Mouse (Mus musculus) small intestine, adult 2 months (tissue): ENCODE data around the gene Btn1a1. TPM values are rescaled to one million over a fixed set of nuclear protein-coding genes. Genes with fewer than 3 reads are reported as not detected.

Experiments used
- H3K27ac ChIP-seq: fragments of 200-500 bp; 2 replicates; pipeline ENCODE4 v1.5.1; 2012; ENCODE audit warnings: low read depth, low read length, control low read depth, inconsistent platforms; ENCODE audit not compliant: insufficient read depth
- H3K27me3 ChIP-seq: fragments of 200-500 bp; 2 replicates; pipeline ENCODE4 v1.6.1; 2012; ENCODE audit warnings: mild to moderate bottlenecking, moderate library complexity, low read length, inconsistent platforms; ENCODE audit not compliant: control insufficient read depth, insufficient read depth
- H3K36me3 ChIP-seq: fragments of 200-500 bp; 2 replicates; pipeline ENCODE4 v1.6.1; 2012; ENCODE audit warnings: mild to moderate bottlenecking, low read length, control low read depth, inconsistent platforms; ENCODE audit not compliant: control insufficient read depth, insufficient read depth
- H3K4me1 ChIP-seq: fragments of 200-500 bp; 2 replicates; pipeline ENCODE4 v1.6.1; 2012; ENCODE audit warnings: low read length, inconsistent platforms, mixed read lengths; ENCODE audit not compliant: control insufficient read depth, insufficient read depth, insufficient read length
- H3K4me3 ChIP-seq: fragments of 200-500 bp; 2 replicates; pipeline ENCODE4 v1.5.1; 2012; ENCODE audit warnings: low read depth, mild to moderate bottlenecking, control low read depth, inconsistent platforms, low read length, moderate library complexity
- CTCF ChIP-seq: fragments of 200-500 bp; IDR thresholded peaks from 2 replicates; pipeline ENCODE4 v1.5.1; 2012; ENCODE audit warnings: low read depth, mild to moderate bottlenecking, control low read depth, inconsistent platforms, low read length, moderate library complexity, mixed read lengths; ENCODE audit not compliant: insufficient replicate concordance, insufficient read length; ENCODE audit errors: extremely low read depth
- POLR2A ChIP-seq: fragments of 200-500 bp; IDR thresholded peaks from 2 replicates; pipeline ENCODE4 v1.6.1; 2012; ENCODE audit warnings: low read depth, mild to moderate bottlenecking, control low read depth, inconsistent platforms, low read length, moderate library complexity
- WGBS: fragments of 180-500 bp; shearing (Covaris S2); methylation state at CpG from one replicate; pipeline ENCODE4 v1.1.7; 2018; 5-methylcytosine and 5-hydroxymethylcytosine counted together
- polyA plus RNA-seq: library from polyadenylated mRNA; depleted of rRNA; stranded (reverse); fragments of >200 nt; gene quantifications from 2 replicates; pipeline ENCODE4 v1.2.3, GENCODE M21; 2012; rRNA removed

Btn1a1 gene
- 0.05 TPM in 1 of 2 replicates, not detected in the other for polyA plus RNA-seq

DNA sequence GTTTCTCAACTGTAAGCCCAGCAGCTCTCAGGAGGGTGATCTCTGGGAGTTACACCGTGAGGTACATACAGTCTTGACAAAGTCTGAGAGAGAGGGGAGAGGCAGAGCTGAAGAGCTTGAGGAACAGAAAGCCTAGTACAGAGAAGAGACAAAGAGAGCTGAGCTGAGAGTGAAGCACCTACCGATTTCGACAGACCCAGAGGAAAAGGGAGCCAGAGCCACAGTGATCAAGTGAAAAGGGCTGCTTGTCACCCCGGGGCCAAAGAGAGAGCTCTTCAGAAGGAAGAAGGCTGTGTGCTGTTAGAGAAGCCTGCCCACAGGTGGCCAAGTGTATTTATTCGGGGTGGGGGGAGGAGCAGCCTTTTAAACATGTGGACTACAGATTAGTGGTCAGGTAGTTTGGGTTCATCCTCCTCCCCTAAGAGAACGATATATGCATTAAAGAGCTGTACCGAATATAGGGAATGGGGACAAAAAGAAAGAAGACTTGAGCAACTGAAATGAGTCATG lies at the start of gene Btn1a1:
Gene Btn1a1, minus strand, starts transcription at position 302 of the 510 bp plus-strand sequence.
- H3K27me3 ChIP-seq = no peaks in the 10 kb centered on the region
- no peak for TF ChIP-seq POLR2A
- TF ChIP-seq CTCF = no peak
- H3K36me3 ChIP-seq = no peaks in the 10 kb centered on the region
- peak within 1 kb of the TSS; percentile 69 for H3K4me3 ChIP-seq
- H3K27ac ChIP-seq = no peak within 1 kb of the TSS
- 7% methylated on average over 7 of the region's 7 CpGs for WGBS
- peaks cover 7% of the 10 kb centered on the region; the same call in 1 of the 2 replicates for H3K4me1 ChIP-seq

DNA sequence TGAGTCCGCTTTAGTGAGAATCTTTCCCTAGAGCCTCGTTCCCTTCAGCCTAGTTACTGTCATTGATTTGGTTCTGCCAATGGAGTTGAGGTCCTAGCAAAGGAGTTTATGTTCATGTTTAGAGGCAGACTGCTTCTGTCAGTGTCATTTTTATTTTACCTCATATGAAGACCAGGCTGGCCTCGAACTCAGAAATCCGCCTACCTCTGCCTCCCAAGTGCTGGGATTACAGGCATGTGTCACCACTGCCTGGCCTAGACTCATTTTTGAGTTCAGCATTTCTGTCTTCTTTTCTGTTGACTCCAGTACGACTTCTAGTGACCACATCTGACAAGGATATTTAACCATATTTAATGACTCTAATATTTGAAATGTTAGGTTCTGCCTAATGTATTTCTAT lies 49.6 kb upstream of the Btn1a1 start:
- 86% methylated on average over 5 of the region's 5 CpGs for WGBS
- Histone ChIP-seq H3K27me3 (no peaks in the 10 kb centered on the region), H3K4me3 (no peak overlapping the region)

DNA sequence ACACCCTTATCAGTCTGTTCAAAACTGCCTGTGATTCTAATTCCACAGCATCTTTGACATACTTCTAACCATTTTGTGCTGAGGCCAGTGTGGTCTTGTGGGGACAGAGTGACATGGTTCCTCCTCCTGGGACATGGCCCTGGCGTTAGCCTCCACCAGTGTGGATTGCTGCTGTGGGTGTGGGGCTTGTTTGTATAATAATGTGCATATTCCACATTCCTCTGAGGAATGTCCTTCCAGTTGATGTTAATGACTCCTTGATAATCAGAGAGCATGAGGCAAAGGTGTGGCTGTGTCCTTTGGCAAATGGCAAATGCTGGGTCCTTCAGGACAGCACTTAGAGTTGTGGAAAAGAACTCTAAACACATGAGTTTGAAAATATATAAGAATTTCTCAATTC lies 47.8 kb upstream of the Btn1a1 start:
- WGBS = 83% methylated on average over 1 of the region's 1 CpGs

More for the DNA sequence above, 49.6 kb upstream of the Btn1a1 start:
- TF ChIP-seq POLR2A = no peak
- no peak for TF ChIP-seq CTCF
- Histone ChIP-seq H3K4me1 (peaks cover 4% of the 10 kb centered on the region; the same call in 1 of the 2 replicates), H3K36me3 (no peaks in the 10 kb centered on the region), H3K27ac (no peak overlapping the region)

DNA sequence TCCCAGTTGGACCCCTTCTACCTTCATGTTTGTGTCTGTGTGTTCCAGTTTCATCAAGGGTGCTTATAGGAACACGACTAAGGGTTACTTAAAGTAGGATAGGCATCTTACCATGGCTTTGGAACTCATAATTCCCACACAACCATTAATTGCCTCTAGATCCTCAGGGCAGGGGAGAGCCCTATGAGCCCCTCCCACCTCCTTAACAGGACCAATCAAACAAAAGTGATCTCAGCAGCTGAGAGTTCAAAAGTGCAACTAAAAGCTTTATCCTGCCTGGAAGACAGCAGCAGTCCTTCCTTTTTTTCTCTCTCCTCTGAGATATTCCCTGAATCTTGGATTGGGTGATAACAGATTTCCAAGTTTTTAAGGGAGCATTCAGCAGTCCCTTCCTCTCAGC lies 44.4 kb upstream of the Btn1a1 start:
- Histone ChIP-seq H3K4me3 (no peak overlapping the region), H3K27me3 (no peaks in the 10 kb centered on the region), H3K27ac (no peak overlapping the region), H3K4me1 (peaks cover 2% of the 10 kb centered on the region; the same call in 1 of the 2 replicates), H3K36me3 (no peaks in the 10 kb centered on the region)
- no peak for TF ChIP-seq POLR2A
- TF ChIP-seq CTCF = no peak
- WGBS = 25% methylated on average over 1 of the region's 1 CpGs

More for the DNA sequence above, 47.8 kb upstream of the Btn1a1 start:
- no peak for TF ChIP-seq CTCF
- no peak for TF ChIP-seq POLR2A
- Histone ChIP-seq H3K4me3 (no peak overlapping the region), H3K4me1 (peaks cover 4% of the 10 kb centered on the region; the same call in 1 of the 2 replicates), H3K27ac (no peak overlapping the region), H3K36me3 (no peaks in the 10 kb centered on the region), H3K27me3 (no peaks in the 10 kb centered on the region)

DNA sequence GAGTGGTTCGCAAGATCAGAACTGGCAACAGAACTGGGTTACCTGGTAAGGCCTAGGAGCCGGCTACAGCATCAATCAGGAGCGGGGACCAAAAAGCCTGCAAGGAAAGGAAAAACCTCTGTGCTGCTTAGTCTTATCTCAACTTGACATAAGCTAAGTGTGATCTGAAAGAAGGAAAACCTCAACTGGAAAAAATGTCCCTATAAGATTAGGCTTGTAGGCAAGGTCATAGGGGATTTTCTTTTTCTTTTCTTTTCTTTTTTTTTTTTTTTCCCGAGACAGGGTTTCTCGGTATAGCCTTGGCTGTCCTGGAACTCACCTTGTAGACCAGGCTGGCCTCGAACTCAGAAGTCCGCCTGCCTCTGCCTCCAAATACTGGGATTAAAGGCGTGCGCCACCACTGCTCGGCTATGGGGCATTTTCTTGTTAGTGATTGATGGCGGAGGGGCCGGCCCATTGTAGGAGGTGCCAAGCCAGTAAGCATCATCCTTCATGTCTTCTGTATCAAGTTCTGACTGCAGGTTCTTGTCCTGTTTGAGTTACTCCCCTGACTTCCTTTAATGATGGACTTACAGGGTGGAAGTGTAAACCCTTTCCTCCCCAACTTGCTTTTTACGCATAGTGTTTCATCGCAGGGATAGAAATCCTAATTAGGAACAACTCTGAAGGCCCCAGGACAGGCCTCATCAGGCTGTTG lies 41.3 kb upstream of the Btn1a1 start:
- H3K27me3 ChIP-seq = no peaks in the 10 kb centered on the region
- peaks cover 2% of the 10 kb centered on the region; the same call in 1 of the 2 replicates for H3K4me1 ChIP-seq
- no peak for TF ChIP-seq POLR2A
- no peak for TF ChIP-seq CTCF
- no peaks in the 10 kb centered on the region for H3K36me3 ChIP-seq
- WGBS = 78% methylated on average over 14 of the region's 14 CpGs
- H3K4me3 ChIP-seq = no peak overlapping the region
- H3K27ac ChIP-seq = no peak overlapping the region

DNA sequence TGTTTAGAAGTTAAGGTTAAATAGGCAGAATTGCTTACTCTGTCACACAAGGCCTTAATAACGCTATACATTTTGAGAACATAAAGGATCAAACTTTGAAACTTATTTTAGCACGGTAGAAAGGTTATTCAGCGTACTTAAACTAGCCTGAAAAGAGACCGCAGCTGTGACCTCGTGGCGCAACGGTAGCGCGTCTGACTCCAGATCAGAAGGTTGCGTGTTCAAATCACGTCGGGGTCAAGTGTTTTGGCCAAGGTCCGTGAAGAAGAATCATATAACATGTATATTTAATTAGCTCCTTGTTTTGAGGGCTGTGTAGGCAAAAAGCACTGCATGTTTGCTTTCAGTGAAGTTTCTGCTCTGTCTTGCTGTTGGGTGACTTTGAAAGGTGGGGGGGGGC lies 40.6 kb upstream of the Btn1a1 start:
- no peak for TF ChIP-seq POLR2A
- TF ChIP-seq CTCF = no peak
- Histone ChIP-seq H3K27ac (no peak overlapping the region), H3K4me3 (no peak overlapping the region), H3K36me3 (no peaks in the 10 kb centered on the region), H3K27me3 (no peaks in the 10 kb centered on the region), H3K4me1 (peaks cover 2% of the 10 kb centered on the region; the same call in 1 of the 2 replicates)
- 46% methylated on average over 13 of the region's 13 CpGs for WGBS

DNA sequence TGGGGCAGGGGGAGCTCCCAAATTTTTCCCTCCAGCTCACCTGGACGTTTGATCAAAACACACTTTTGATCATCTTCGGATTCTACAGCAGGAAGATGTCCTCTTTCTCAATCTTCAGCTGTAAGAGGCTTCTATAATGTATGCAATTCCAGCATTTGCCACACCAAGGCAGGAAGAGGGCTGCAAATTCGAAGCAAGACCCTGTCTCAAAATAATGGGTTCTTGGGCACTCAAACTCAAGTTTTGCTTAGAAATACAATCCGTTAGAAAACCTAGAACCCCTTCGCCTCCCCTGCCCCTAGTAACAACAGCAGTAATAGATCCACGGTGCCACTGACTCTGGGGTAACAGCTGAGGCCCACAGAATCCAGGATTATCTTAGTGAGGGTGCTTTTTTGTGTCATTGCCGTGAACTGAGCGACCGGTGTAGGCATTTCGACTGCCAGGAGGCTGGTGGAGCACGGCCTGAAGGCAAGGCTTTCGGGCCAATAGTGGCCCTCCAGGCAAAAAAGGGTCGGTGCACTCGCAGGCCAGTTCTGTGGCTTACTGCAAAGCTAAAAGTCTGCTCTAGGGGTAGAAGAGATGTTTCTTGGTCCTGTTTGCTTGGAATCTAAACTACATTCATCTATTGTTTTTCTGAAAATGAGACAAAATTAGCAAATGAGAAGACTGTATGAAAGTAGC lies 40.1 kb upstream of the Btn1a1 start:
- peaks cover 2% of the 10 kb centered on the region; the same call in 1 of the 2 replicates for H3K4me1 ChIP-seq
- H3K4me3 ChIP-seq = no peak overlapping the region
- H3K36me3 ChIP-seq = no peaks in the 10 kb centered on the region
- no peaks in the 10 kb centered on the region for H3K27me3 ChIP-seq
- H3K27ac ChIP-seq = no peak overlapping the region
- 69% methylated on average over 14 of the region's 14 CpGs for WGBS
- TF ChIP-seq CTCF (no peak), POLR2A (no peak)
